Mouse (Mus musculus) myocyte (in vitro differentiated cells): ENCODE measurements around the gene Uncx.

Experiments used
- CEBPB ChIP-seq: IDR thresholded peaks from 2 replicates; pipeline ENCODE4 v1.6.1; 2011; ENCODE audit warnings: mild to moderate bottlenecking, moderate library complexity; ENCODE audit not compliant: poor library complexity, insufficient read depth, severe bottlenecking
- MYOG ChIP-seq, 3 experiments: IDR thresholded peaks; one replicate each; pipeline ENCODE4 v1.6.1; 2011; ENCODE audit warnings: control low read depth in 2 of 3, low read depth in 2 of 3, mild to moderate bottlenecking in 2 of 3; ENCODE audit not compliant: insufficient read length in 2 of 3, control insufficient read depth in 1 of 3, insufficient read depth in 1 of 3
- POLR2A ChIP-seq: IDR thresholded peaks from one replicate; pipeline ENCODE4 v1.6.1; 2011; ENCODE audit warnings: low read depth, mild to moderate bottlenecking, control low read depth, moderate library complexity; ENCODE audit not compliant: insufficient read length
- POLR2AphosphoS2 ChIP-seq: IDR thresholded peaks from one replicate; pipeline ENCODE4 v1.6.1; 2011; ENCODE audit warnings: low read depth, control low read depth; ENCODE audit not compliant: insufficient read length
- TCF12 ChIP-seq: IDR thresholded peaks from one replicate; pipeline ENCODE4 v1.6.1; 2011; ENCODE audit warnings: mild to moderate bottlenecking, control low read depth; ENCODE audit not compliant: poor library complexity, insufficient read depth, severe bottlenecking
- USF1 ChIP-seq: IDR thresholded peaks from one replicate; pipeline ENCODE4 v1.6.1; 2011; ENCODE audit warnings: low read depth, mild to moderate bottlenecking, control low read depth, moderate library complexity

- TF ChIP-seq MYOG (IDR thresholded peaks at IDR 0.05; ENCODE audit: control insufficient read depth in 1 of 3, insufficient read depth in 1 of 3, insufficient read length in 2 of 3, low read depth in 2 of 3) = no peak
- no peak for TF ChIP-seq POLR2A
- TF ChIP-seq TCF12 = no peak
- TF ChIP-seq CEBPB = no peak
- no peak for TF ChIP-seq POLR2AphosphoS2
- no peak for TF ChIP-seq USF1
Measured at GRCm38 (mm10) chr5:139506207-139506606, 37.1 kb upstream of the Uncx start.
